8 mouse cellular contexts compared by ENCODE assay signal in the genomic region with DNA sequence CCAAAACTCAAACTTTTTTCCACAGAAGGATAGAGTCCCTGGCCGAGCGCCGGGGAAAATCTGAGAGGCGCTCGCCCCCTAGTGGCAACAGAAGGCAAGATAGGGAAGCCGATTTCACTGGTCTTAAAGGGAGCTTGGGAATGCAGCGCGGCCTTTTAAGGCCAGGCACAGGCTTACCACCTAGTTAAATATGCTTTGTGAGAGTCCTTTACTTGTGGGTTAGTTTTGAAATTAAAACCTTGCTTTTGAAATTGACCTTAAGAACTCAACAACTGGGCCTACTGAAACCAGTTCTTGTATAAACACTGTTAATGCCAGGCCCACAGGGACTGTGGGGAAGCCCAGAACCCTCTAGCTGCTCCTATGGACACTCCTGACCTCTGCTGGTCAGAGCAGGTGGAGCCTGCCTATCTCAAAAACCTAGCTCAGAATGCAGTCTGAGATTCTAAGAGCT. TPM values are rescaled to one million over a fixed set of nuclear protein-coding genes. Genes with fewer than 3 reads are reported as not detected.
A peak's percentile ranks its signal among the peaks of the same experiment; 100 is the strongest.
DNase-seq lines count a peak whose midpoint lies in the region; ATAC-seq and TF ChIP-seq lines count a peak whose summit lies in the region.

No protein-coding gene starts in this region.

- DNase-seq in G1E (ENCODE audit: low spot score) = peak; percentile 45
- peak; percentile 38 for DNase-seq in cerebellum, adult 11-12 months
- peak; percentile 20 for DNase-seq in heart, postnatal 25 days (ENCODE audit: low spot score)
- DNase-seq in layer of hippocampus, adult 11-12 months (ENCODE audit: low spot score) = peak; percentile 83
- DNase-seq in lung, adult 18-20 months = peak; percentile 76 to 78
- DNase-seq in testis, postnatal 10 days (ENCODE audit: low spot score) = peak; percentile 87

- ATAC-seq in G1E (ENCODE audit: extremely low read depth, insufficient number of reproducible peaks, low FRiP score, poor library complexity, severe bottlenecking) = peak; percentile 95
- ATAC-seq in forebrain, embryonic 15.5 days (replicated peaks) = peak; percentile 96
- peak; percentile 95 for ATAC-seq in neural tube, embryonic 15.5 days (ENCODE audit: low FRiP score)

- TF ChIP-seq CTCF in G1E (IDR thresholded peaks at IDR 0.05; ENCODE audit: low read depth, low read length) = no peak; the same call in 1 of the 2 replicates

- no peak overlapping the region for H3K4me2 ChIP-seq in forebrain, embryonic 15.5 days (replicated peaks)
- peak overlapping the region; percentile 45 for H3K4me2 ChIP-seq in neural tube, embryonic 15.5 days

- under 1% methylated on average over 8 of the region's 8 CpGs for WGBS in forebrain, embryonic 15.5 days
- WGBS in neural tube, embryonic 15.5 days = 0% methylated on average over 8 of the region's 8 CpGs

- peaks cover 1% of the 10 kb centered on the region for H3K36me3 ChIP-seq in G1E (replicated peaks)
- no peaks in the 10 kb centered on the region for H3K36me3 ChIP-seq in forebrain, embryonic 15.5 days
- no peaks in the 10 kb centered on the region for H3K36me3 ChIP-seq in neural tube, embryonic 15.5 days

- peaks cover 3% of the 10 kb centered on the region for H3K27me3 ChIP-seq in G1E (ENCODE audit: insufficient read depth, low read length)
- no peaks in the 10 kb centered on the region for H3K27me3 ChIP-seq in forebrain, embryonic 15.5 days
- H3K27me3 ChIP-seq in neural tube, embryonic 15.5 days (replicated peaks) = no peaks in the 10 kb centered on the region

- H3K4me3 ChIP-seq in G1E (ENCODE audit: low read depth, low read length) = no peak overlapping the region
- no peak overlapping the region for H3K4me3 ChIP-seq in forebrain, embryonic 15.5 days
- H3K4me3 ChIP-seq in neural tube, embryonic 15.5 days (replicated peaks) = no peak overlapping the region; the same call in 1 of the 2 replicates

- intact Hi-C loops in heart, postnatal 25 days (cut with DNase I) = loop anchor here (1.0 kb wide), 2 partner anchors 231 to 328 kb away; no protein-coding TSS in a partner anchor

- no peaks in the 10 kb centered on the region for H3K9me3 ChIP-seq in G1E (replicated peaks)
- H3K9me3 ChIP-seq in forebrain, embryonic 15.5 days = no peaks in the 10 kb centered on the region
- no peaks in the 10 kb centered on the region for H3K9me3 ChIP-seq in neural tube, embryonic 15.5 days (replicated peaks)

- peaks cover 10% of the 10 kb centered on the region; the same call in 1 of the 2 replicates for H3K4me1 ChIP-seq in G1E (ENCODE audit: insufficient read depth, low read depth, low read length)
- no peaks in the 10 kb centered on the region for H3K4me1 ChIP-seq in forebrain, embryonic 15.5 days
- H3K4me1 ChIP-seq in neural tube, embryonic 15.5 days = no peaks in the 10 kb centered on the region

- no peak overlapping the region for H3K9ac ChIP-seq in forebrain, embryonic 15.5 days (replicated peaks)
- no peak overlapping the region for H3K9ac ChIP-seq in neural tube, embryonic 15.5 days (replicated peaks)

- H3K27ac ChIP-seq in forebrain, embryonic 15.5 days (replicated peaks) = no peak overlapping the region
- H3K27ac ChIP-seq in neural tube, embryonic 15.5 days (replicated peaks) = no peak overlapping the region

RNA-seq across cellular contexts. Expression of a gene that starts 20.2 kb away (rescaled TPM):
- 97.4 and 139 TPM in 2 replicates for total RNA-seq in G1E (2014; fragmentation: Nextera tagmentation)
- total RNA-seq in G1E (2017) = 103 and 120 TPM in 2 replicates
- 1.8 and 3.6 TPM in 2 replicates for polyA plus RNA-seq in G1E (2012)
- polyA plus RNA-seq in forebrain, embryonic 15.5 days (2015; fragmentation: Nextera tagmentation; extraction: Ambion mirVana) = 26.1 and 29.9 TPM in 2 replicates
- total RNA-seq in heart, postnatal 25 days (2021) = under 1 TPM; 0.59 to 0.60 TPM
- polyA plus RNA-seq in neural tube, embryonic 15.5 days (2015; fragmentation: Nextera tagmentation; extraction: Ambion mirVana) = 8.7 and 19.6 TPM in 2 replicates

Comparison
In these comparisons a context has a peak if more than half of its experiments do, and no peak if none do; other contexts are left out.
1. DNase-seq: peak in every context shown above with its lines; median percentile 87 in testis, postnatal 10 days; 83 in layer of hippocampus, adult 11-12 months; 77 in lung, adult 18-20 months; 45 in G1E; 38 in cerebellum, adult 11-12 months; 20 in heart, postnatal 25 days.